Mouse (Mus musculus): Measurements from ENCODE around the gene Map2.

Map2 gene

DNA sequence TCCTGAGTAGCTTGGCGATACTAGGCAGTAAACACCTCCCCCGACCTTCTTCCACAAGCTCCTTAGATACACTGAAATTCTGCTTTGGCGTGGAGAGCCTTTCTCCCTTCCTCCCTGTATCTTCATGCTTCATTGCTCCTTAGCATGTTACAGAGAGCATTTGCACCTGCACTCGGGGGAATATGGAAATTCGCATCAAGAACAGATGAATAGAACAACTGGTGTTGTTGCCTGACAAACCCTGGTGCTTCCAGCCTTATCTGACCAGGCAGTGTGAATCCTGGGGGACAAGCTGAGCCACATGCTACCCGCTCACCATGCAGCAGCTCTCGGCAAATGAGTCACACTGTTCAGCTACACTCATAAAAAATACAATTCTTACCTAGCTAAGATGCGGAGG is 213.5 kb downstream of the Map2 start:
- no peak for DNase-seq (ENCODE audit: low read depth, low spot score)

DNA sequence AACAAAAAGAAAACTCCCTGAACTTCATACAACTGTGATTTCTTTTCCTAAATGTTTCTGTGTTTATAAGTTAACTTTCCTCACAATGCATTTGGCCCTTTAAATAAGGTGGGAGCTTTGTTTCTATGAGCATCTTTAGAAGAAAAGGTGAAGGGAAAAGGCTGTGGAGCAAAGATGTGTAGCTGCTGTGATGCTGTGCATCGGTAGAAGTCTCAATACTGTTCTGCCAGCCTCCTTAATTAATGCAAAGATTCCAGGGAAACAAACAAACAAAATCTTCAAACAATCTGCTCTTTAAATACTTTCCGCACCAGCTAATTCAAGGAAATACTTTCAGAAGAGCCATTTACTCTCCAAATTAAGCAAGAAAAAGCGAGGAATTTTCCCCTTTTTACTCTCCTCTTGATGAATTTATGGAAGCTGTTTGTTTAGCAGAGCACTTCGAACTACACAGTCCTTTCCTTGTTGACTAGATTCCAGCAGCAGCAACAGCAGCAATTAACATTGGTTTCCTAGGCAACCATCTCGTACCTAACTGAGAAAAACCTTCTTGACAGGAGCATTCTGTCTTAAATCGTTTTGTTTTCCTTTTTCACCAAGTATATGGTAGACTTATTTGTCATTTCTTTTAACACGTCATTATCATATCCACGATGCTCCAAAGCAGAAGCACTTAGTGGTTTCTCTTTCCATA is 220.0 kb downstream of the Map2 start:
- DNase-seq (ENCODE audit: low read depth, low spot score), result no peak

DNA sequence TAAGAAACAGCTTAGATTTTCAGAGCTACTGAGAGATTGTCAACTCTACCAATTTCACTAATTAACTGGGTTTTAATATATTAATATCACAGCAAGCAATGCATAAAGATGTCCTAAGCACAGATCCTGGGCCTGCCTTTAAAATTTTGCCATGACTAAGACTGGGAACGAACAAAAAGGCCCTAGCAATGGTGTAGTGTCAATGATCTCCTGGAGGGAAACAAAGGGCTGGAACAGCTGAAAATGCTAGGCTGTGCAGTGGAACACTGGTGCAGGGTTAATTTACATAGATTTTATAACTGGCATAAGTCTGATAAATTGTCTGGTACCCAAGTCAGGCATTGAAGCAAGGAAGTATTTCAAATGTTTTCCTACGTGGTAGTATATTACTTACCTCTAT is 220.8 kb downstream of the Map2 start:
- DNase-seq (ENCODE audit: low read depth, low spot score), result no peak

DNA sequence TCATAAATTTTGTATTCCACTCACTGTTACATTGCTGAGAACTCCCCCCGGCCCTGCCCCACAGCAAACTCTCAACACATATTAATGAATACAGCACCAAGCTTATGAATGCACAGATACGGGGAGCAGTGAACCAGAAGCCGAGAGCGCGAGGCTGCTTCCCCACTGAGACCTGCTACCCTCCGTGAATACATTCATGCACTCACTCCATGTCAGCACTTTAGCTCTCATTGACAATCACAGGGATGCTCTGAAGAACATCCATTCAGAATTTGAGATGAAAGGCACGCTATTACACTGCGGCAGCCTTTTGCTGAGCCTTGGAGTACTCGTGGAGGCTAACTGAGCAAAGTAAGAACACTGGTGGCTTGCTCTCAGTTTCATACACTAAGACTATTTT is 226.8 kb downstream of the Map2 start:
- DNase-seq (ENCODE audit: low read depth, low spot score), result no peak

DNA sequence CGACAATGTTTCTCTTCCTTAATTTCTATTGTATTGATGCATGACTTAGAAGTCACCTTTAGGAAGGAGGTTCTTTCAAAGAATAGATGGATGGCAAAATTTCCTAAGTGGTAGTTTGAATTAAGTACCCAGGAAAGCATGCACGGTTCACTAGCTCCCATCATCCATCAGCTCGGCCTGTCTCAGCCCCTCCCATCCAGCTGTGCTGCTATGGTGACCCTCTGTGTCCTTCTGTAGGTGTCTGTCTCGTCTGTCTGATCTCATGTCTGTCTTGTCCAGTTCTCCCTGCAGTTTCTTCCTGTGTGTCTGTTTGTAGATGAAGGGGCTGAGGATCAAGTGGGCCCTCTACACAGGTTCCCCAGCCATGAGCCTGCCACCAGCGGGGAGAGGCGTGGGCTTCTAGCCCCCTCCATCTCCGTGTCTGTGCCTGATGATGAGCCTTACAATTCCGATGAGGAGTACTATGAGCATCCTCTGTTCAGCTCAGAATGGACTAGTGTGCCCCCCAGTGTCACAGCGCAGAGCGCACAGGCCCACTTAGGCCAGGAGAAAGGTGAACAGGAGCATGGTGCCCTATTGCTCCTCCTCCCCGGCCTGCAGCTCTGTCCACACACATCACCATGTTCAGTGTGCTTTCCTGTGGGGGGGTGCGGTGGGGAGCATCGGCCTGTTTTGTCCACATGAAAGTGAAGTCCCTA is 232.3 kb downstream of the Map2 start:
- no peak for DNase-seq (ENCODE audit: low read depth, low spot score)

DNA sequence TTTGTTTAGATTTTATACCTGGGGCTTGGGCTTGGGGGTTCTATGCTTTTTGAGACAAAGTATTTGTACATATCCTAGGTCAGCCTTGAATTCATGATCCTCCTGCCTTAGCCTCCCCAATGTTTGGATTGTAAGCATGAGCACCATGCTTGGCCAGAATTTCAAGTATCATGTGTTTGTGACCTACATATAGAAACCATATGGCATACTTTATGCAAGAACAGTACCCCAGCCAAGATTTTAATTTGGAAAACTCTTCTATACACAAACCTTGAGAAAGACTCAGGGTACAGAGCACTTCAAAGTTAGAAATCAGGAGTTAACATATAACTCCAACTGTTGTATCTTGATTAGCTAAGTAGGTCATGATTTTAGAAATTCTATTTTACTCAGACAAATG is 243.3 kb downstream of the Map2 start:
- no peak for DNase-seq (ENCODE audit: low read depth, low spot score)

DNA sequence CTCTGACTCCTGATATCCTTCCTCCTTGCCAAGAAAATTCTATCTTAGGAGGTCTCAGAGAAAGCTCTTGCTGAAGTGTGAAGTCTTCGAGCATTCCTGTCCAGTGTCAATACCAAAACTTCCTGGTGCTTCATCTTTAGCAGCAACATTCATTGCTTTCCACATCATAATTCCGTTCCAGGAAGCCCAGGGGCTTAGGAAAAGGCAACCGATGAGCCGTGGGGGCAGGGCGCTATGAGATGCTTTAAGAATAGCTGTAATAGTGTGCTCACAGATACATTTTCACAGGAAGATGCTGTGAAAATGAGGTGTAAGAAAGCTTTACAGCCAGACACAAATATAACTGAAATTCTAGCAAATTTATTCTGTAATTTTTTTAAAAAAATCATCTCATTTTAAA is 251.0 kb downstream of the Map2 start:
- DNase-seq (ENCODE audit: low read depth, low spot score), result no peak

DNA sequence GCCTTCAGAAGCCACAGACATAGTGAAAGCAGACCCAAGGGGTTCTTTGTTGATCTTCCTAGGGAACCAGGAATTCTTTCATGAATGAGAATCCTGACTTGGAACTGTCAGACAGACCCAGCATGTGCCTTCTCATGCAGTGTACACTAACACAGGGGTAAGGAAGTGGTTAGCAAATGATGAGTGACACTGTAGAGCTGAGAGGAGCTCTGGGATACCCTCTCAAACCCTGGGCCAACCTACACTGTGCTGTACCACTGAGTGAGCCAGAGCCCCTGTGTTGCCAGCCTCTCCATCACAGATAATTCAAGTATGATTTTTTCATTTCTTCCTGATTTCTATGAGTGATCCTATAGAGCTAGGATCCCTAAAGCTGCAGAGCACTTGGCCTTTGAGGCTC is 255.9 kb downstream of the Map2 start:
- DNase-seq (ENCODE audit: low read depth, low spot score), result no peak

DNA sequence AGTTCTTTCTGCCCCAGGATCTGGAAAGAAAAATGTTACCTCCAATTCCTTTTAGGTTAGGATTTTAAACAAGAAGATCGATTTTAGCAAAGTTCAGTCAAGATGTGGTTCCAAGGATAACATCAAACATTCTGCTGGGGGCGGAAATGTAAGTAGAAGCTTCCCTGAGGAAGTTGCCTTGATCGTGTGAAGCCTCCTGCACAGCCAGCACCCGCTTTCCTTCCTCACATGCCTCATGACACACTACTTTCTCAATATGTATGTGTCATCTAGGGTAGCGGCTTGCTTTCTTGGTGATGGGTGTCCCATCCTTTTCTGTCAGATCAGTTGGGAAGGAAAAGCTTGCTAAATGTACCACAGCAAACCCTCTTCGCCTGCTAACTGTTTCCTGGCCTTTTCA is 256.4 kb downstream of the Map2 start:
- DNase-seq (ENCODE audit: low read depth, low spot score), result no peak

DNA sequence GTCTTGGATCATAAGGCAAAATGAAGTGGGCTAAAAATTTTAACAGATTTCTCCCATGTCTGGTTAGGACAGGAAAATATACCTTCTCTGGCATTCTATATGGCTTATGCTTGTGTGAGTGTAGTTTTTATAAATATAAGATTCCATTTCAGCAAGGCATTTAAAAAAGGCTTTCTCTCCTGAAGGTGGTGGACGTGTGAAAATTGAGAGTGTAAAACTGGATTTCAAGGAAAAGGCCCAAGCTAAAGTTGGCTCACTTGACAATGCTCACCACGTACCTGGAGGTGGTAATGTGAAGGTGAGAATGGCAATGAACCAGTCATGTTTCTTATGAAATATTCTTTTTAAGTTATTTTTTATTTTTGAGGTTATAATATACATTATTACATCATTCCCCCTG is 263.0 kb downstream of the Map2 start:
- no peak for DNase-seq (ENCODE audit: low read depth, low spot score)

DNA sequence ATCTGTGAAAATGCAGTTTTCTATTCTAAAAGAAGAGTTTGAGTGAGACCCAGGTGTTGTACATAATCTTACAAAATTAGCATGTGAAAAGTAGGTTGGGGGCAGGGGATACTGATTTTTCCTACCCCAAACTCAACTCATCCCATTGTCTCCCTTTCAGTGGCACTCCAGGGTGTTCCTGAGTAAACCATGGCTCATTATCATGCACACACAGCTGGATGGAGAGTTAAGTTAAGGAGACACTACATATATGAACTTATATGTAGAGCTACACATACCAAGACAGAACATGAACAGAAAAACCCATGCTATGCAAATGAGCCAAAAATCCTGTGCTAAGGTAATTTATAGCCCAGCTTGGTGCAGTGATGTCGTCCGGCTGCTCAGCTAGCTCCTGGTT is 267.8 kb downstream of the Map2 start:
- peak; percentile 51 for DNase-seq (ENCODE audit: low read depth, low spot score)

DNA sequence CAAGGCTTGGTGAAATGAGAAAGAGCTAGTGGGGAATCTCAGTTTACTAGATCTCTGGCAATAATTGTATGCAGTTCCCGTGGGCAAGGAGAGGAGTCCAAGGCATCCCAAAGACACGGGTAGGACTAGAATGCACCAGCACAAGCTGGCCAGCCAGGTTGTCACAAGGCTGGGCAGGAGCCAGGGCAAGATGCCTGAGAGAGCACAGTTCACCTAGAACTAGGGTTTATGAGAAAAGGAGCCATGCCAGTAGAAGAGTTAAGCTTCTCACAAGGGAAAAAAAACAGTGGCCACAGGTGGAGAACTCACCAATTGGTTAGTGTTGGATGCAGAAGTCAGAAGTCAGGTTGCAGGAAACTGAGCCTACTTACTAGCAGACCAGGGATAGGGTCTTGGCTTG is 274.4 kb downstream of the Map2 start:
- no peak for DNase-seq (ENCODE audit: low read depth, low spot score)

DNA sequence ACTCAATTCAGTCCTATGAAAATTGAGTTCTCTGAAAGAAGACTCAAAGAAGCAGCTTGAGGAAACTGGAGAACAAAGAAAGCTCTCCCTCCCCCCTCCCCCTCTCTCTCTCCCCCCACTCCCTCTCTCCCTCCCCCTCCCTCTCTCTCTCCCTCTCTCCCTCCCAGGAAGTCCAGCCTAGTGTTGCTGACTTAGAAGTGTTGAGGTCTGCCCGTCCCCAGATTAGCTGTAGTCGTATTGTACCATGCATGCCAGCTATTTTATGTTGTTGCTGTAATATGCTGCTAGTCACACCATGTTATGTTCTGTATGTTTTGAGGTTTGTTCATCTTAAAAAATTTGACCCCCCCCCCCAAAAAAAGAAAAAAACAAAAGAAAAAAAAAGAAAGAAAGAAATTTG is 281.5 kb downstream of the Map2 start:
- no peak for DNase-seq (ENCODE audit: low read depth, low spot score)

DNA sequence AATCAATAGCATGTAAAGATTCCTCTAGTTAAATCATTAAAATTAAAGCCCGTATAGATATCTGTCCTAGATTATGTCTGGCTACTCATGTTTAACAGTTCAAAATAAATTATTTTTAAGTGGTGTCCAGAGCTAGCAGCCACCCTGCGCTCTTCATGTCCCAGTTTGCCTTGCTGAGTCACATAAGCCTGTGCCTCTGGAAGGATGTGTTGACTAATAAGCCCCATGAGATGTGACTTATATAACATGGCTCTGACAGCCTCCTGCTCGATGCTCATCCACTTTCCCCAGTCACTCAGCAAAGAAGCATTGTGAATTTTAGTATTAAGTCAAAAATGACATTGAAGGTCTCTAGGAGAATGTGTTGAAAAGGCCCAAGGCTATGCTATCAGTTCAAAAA is 282.7 kb downstream of the Map2 start:
- no peak for DNase-seq (ENCODE audit: low read depth, low spot score)

DNA sequence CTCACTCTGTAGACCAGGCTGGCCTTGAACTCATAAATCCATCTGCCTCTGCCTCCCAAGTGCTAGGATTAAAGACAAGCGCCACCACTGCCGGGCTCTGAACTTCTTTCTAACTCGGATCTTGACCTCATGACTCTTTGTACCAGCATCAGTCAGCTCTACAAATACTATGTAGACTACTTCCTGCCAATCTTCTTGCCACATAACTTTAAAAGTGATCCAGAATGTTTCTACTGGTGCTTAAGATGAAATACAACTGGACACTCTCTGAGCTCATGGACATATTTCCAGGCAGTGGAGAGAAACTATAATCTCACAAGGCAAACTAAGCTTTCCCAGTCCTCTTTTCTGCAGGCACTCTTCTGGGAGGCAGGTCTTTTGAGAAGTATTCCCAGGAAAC is 284.3 kb downstream of the Map2 start:
- no peak for DNase-seq (ENCODE audit: low read depth, low spot score)

DNA sequence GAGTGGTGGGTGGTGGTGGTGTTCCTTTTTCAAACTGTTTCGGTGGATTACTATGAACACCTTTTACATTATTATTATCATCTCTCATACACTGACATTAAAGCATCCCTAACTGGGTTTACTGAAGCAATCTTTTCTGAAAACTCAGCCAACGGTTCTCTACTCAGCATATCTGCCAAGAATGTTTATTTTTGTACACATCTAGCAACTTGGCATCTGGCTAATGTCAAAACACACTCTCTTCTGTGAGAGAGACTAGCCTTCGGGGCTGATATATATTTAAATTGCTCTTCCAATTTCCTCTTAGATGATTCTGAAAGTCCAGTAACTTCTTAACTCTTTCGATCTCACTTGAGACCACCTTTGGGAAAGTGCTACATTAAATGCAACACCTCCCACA is 285.8 kb downstream of the Map2 start:
- DNase-seq (ENCODE audit: low read depth, low spot score), result no peak

DNA sequence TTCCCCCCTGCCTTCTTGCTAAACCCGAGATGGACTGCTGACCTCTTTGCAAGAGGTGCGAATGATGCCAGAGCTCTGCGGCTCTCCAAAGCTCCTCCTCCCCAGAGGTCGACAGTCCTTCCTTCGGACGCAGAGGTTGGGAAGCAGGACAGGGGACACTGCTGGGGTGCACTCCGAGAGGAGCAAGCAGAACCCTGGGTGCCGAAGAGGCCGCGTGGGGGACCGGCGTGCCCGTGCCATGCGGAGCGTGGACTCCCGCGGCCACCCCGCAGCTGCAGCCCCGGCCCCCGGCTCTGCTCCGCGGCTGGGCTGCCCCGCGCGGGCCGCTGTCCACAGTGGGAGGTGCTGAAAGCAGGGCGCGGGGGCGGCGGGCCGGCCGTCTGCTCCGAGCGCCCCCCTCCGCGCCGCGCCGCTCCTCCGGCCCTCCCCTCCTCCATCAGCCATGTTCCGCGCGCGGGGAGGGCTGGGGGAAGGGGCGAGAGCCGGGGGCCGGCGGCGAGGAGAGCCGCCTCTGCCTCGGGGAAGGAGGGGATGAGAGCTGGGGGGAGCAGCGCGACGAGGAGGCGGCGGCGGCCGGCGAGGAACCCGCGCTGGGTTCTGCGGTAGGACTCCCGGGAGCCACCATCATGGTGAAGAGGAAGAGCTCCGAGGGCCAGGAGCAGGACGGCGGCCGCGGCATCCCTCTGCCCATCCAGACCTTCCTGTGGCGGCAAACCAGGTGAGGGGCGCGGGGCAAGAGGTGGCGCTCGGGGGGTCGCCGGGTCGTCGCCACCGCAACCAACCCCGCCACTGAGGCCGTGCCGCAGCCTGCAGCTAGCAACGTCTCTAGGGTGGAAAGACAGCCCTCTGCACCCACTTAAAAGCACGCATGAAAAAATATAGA is 293.0 kb downstream of the Map2 start, which contains the start of gene Unc80:
Gene Unc80 (plus strand): TSS at position 547 of the 883 bp plus-strand sequence.
- peak; percentile 46 for DNase-seq (ENCODE audit: low read depth, low spot score)

DNA sequence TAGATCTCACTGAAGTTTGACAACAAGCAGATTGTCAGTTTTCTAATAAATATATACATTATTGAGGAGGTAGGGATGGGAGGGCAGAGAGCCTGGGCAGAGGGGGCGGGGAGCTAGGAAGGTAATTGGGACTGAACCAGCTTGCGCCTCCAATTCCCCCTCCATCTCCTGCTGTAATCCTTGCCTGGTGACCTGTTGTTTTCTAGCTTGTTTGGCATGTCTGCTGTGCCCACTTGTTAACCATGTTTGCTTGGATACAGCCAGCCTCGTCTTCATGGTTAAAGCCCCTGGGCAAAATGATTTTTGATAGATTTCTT is 293.6 kb downstream of the Map2 start:
- DNase-seq (ENCODE audit: low read depth, low spot score), result peak; percentile 5

DNA sequence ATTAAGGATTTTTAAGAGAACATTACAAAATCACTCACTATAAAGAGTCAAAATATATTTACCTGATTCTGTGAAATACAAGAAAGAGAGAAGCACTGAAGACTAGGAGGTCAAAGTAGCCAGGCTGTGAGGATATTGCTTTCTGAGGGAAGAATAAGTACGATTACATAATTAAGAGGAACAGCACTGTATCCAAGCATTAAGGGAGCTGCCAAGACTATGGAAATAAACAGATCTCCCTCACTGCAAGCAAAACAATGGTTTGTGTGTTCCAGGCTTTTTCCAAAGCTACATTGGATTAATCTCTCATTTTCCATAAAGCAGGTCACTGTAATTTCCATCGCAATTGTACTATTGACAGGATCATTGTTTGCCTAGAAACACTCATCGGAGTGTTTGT is 307.7 kb downstream of the Map2 start:
- no peak for DNase-seq (ENCODE audit: low read depth, low spot score)

Data from R1 (cell line).